Mouse (Mus musculus) cortical plate, adult 2 months (tissue): ENCODE data around the gene Ifit2.
"Not testable (repeated sequence)": the region's sequence is repeated elsewhere in the genome, so short reads cannot be mapped to it uniquely, and the experiment has no call there.

Source experiments
- CTCF ChIP-seq: fragments of 200-500 bp; IDR thresholded peaks from 2 replicates; pipeline ENCODE4 v1.5.1; 2011; ENCODE audit warnings: mild to moderate bottlenecking, control low read depth, low read length; ENCODE audit not compliant: insufficient read depth; ENCODE audit errors: extremely low read depth
- POLR2A ChIP-seq: fragments of 200-500 bp; IDR thresholded peaks from 2 replicates; pipeline ENCODE4 v1.6.1; 2011; ENCODE audit warnings: mild to moderate bottlenecking, low read length, control low read depth; ENCODE audit not compliant: insufficient read depth; ENCODE audit errors: extremely low read depth

DNA sequence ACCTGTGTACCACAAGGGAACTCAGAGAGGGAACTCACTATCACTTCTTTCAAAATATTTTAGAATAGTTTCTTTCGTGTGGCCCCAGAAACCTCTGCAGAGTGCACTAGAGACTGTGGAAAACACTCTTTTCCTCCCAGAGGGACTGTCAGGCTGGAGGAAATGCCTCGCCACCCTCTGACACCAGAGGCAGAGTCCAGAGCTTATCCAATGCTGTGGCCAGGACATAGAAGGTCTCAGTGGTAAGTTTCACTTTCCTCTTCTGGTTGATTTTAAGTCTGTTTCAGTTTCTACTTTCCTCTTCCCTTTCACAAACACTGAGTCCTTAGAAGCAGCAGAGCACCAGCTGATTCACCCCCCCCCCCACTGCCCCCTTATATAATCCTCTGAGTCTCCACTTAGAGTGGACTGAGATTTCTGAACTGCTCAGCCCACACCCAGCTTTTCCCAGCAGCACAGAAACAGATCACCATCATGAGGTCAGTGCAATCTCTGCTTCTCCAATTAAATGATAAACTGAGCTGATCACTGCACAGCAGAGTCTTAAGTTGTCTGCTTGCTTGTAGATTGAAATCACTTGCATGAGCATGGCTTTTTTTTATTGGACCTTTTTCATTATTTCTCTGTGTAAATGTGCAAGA is 32.8 kb downstream of the Ifit2 start, which contains the start of gene Ifit3:
- not testable (repeated sequence) for TF ChIP-seq CTCF, POLR2A
